Mouse (Mus musculus) stomach, embryonic 14.5 days (tissue): Measurements from ENCODE around the gene Lrig1. TPM values are rescaled to one million over a fixed set of nuclear protein-coding genes. Genes with fewer than 3 reads are reported as not detected.

Experiments used
- ATAC-seq: fragments of 200-750 bp; cut with Nextera tagmentation; 2 replicates; pipeline ENCODE4 v1.8.0; 2017; ENCODE audit warnings: low read depth, moderate TSS enrichment; ENCODE audit not compliant: insufficient number of reproducible peaks, insufficient read depth, low FRiP score
- H3K27ac ChIP-seq: fragments of 300-500 bp; sonication (generic); 2 replicates; pipeline ENCODE4 v1.5.1; 2014; ENCODE audit warnings: mild to moderate bottlenecking, low read length, moderate library complexity, mixed read lengths
- H3K27me3 ChIP-seq: fragments of 300-500 bp; sonication (generic); 2 replicates; pipeline ENCODE4 v1.6.1; 2014; ENCODE audit warnings: low read length, control low read depth, mixed read lengths; ENCODE audit not compliant: control insufficient read depth, insufficient read depth
- H3K36me3 ChIP-seq: fragments of 300-500 bp; sonication (generic); 2 replicates; pipeline ENCODE4 v1.6.1; 2014; ENCODE audit warnings: mild to moderate bottlenecking, control low read depth, low read length, moderate library complexity, mixed read lengths; ENCODE audit not compliant: control insufficient read depth, insufficient read depth
- H3K4me1 ChIP-seq: fragments of 300-500 bp; sonication (generic); 2 replicates; pipeline ENCODE4 v1.6.1; 2014; ENCODE audit warnings: low read length, control low read depth, mixed read lengths; ENCODE audit not compliant: control insufficient read depth, insufficient read depth
- H3K4me2 ChIP-seq: fragments of 300-500 bp; sonication (generic); replicated peaks from 2 replicates; pipeline ENCODE4 v1.6.1; 2014; ENCODE audit warnings: low read depth, low read length, control low read depth
- H3K4me3 ChIP-seq: fragments of 300-500 bp; sonication (generic); 2 replicates; pipeline ENCODE4 v1.5.1; 2014; ENCODE audit warnings: low read depth, low read length, control low read depth
- H3K9ac ChIP-seq: fragments of 300-500 bp; sonication (generic); replicated peaks from 2 replicates; pipeline ENCODE4 v1.6.1; 2014; ENCODE audit warnings: low read depth, mild to moderate bottlenecking, control low read depth, low read length, moderate library complexity, mixed read lengths
- H3K9me3 ChIP-seq: fragments of 300-500 bp; sonication (generic); 2 replicates; pipeline ENCODE4 v1.6.1; 2016; ENCODE audit warnings: low read depth, low read length, control low read depth; ENCODE audit not compliant: control insufficient read depth
- WGBS: fragments of 180-500 bp; shearing (Covaris S2); extraction: QIAGEN DNeasy Blood & Tissue Kit; methylation state at CpG from one replicate; pipeline ENCODE4 v1.1.7; 2014; 5-methylcytosine and 5-hydroxymethylcytosine counted together
- polyA plus RNA-seq: library from polyadenylated mRNA; unstranded; fragments of >200 nt; fragmentation: Nextera tagmentation; extraction: Ambion mirVana; gene quantifications from 2 replicates; pipeline ENCODE4 v1.2.1, GENCODE M21; 2014

The Lrig1 gene
- polyA plus RNA-seq, 1 experiment from 2014 or later, result 49.3 TPM

DNA sequence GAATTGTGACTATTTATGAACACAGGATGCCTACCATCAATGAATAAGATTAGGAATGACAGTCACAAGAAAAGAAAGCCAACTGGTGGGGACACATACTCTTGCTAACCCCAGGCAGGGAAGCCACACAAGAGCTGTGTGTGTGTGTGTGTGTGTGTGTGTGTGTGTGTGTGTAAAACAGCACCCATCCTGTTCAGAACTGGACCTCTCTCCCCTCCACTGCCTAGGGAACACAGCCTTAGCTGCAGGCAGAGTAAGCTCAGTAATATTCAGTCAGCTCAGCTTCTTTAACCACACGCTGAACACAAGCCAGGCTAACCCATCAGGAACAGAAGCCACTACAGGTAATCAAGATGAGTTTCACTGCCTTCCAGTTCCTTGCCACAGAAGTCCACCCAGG is 34.3 kb downstream of the Lrig1 start:
- no peak overlapping the region for H3K4me2 ChIP-seq

DNA sequence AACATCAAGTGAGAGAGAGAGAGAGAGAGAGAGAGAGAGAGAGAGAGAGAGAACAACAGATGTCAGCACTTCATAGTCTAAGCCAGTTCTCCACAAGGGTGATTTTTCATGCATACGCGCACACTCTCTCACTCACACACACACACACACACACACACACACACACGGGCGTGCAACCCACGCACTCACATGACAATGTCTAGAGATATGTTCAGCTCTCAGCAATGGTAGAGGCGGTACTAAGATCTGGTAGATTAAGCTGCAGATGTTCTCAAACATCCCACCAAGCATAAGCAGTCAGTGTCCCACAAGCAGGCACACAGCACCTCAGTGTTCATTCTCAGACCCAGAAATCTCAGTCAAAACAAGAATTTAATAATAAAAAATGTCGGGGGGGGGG is 34.7 kb downstream of the Lrig1 start:
- Histone ChIP-seq H3K36me3 (peaks cover 4% of the 10 kb centered on the region; the same call in 1 of the 2 replicates), H3K4me1 (peaks cover 54% of the 10 kb centered on the region), H3K4me3 (no peak overlapping the region), H3K9ac (no peak overlapping the region), H3K27me3 (no peaks in the 10 kb centered on the region), H3K9me3 (no peaks in the 10 kb centered on the region), H3K27ac (no peak overlapping the region), H3K4me2 (no peak overlapping the region)
- peak; percentile 26; the same call in 1 of the 2 replicates for ATAC-seq
- WGBS, result 51% methylated on average over 7 of the region's 7 CpGs

More for the DNA sequence above, 34.3 kb downstream of the Lrig1 start:
- H3K4me1 ChIP-seq, result peaks cover 55% of the 10 kb centered on the region
- no peak overlapping the region for H3K27ac ChIP-seq
- no peaks in the 10 kb centered on the region for H3K9me3 ChIP-seq
- ATAC-seq, result no peak
- H3K27me3 ChIP-seq, result no peaks in the 10 kb centered on the region
- WGBS, result 52% methylated on average over 1 of the region's 1 CpGs
- peaks cover 4% of the 10 kb centered on the region; the same call in 1 of the 2 replicates for H3K36me3 ChIP-seq
- H3K9ac ChIP-seq, result no peak overlapping the region
- no peak overlapping the region for H3K4me3 ChIP-seq

- H3K27ac ChIP-seq, result no peak overlapping the region
- no peak for ATAC-seq
- H3K9ac ChIP-seq, result no peak overlapping the region
- H3K4me3 ChIP-seq, result no peak overlapping the region
- 49% methylated on average over 6 of the region's 6 CpGs for WGBS
- peaks cover 9% of the 10 kb centered on the region; the same call in 1 of the 2 replicates for H3K36me3 ChIP-seq
- H3K4me1 ChIP-seq, result peaks cover 43% of the 10 kb centered on the region
- no peak overlapping the region for H3K4me2 ChIP-seq
- no peaks in the 10 kb centered on the region for H3K9me3 ChIP-seq
- H3K27me3 ChIP-seq, result no peaks in the 10 kb centered on the region
These were observed 36.0 kb downstream of the Lrig1 start for GRCm38 (mm10) chr6:94664000-94664399.

DNA sequence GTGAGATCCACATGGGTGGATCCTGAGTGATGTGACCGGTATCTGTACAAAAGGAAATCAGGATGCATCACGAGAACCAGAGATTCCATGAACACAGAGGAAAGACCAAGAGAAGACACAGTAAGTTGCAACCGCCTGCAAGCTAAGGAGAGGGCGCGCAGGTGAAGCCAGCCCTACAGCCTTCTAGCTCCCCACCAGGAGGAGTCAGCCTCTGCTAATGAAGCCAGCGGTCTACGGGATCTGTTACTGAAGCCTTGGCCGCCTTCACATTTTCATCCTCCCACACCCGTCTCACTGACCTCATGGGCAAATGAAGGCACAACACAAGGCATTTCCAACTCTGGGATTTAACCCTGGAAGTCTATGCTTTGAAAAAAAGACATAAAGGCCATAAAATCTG is 38.0 kb downstream of the Lrig1 start:
- Histone ChIP-seq H3K4me1 (peaks cover 32% of the 10 kb centered on the region), H3K36me3 (peaks cover 9% of the 10 kb centered on the region; the same call in 1 of the 2 replicates), H3K4me3 (no peak overlapping the region), H3K9me3 (no peaks in the 10 kb centered on the region), H3K27ac (no peak overlapping the region), H3K4me2 (no peak overlapping the region), H3K9ac (no peak overlapping the region), H3K27me3 (no peaks in the 10 kb centered on the region)
- 82% methylated on average over 9 of the region's 9 CpGs for WGBS
- no peak for ATAC-seq

- peaks cover 9% of the 10 kb centered on the region; the same call in 1 of the 2 replicates for H3K36me3 ChIP-seq
- ATAC-seq, result no peak
- no peak overlapping the region for H3K27ac ChIP-seq
- no peak overlapping the region for H3K9ac ChIP-seq
- no peaks in the 10 kb centered on the region for H3K9me3 ChIP-seq
- 83% methylated on average over 8 of the region's 8 CpGs for WGBS
- peaks cover 27% of the 10 kb centered on the region for H3K4me1 ChIP-seq
- H3K4me2 ChIP-seq, result no peak overlapping the region
- no peak overlapping the region for H3K4me3 ChIP-seq
- H3K27me3 ChIP-seq, result no peaks in the 10 kb centered on the region
These were observed 38.6 kb downstream of the Lrig1 start for GRCm38 (mm10) chr6:94661321-94661720.

- H3K9me3 ChIP-seq, result no peaks in the 10 kb centered on the region
- H3K27me3 ChIP-seq, result no peaks in the 10 kb centered on the region
- no peak overlapping the region for H3K27ac ChIP-seq
- H3K4me3 ChIP-seq, result no peak overlapping the region
- H3K4me2 ChIP-seq, result no peak overlapping the region
- ATAC-seq, result no peak
- 57% methylated on average over 4 of the region's 4 CpGs for WGBS
- H3K4me1 ChIP-seq, result peaks cover 16% of the 10 kb centered on the region; the same call in 1 of the 2 replicates
- no peak overlapping the region for H3K9ac ChIP-seq
- H3K36me3 ChIP-seq, result peaks cover 9% of the 10 kb centered on the region; the same call in 1 of the 2 replicates
These were observed 40.0 kb downstream of the Lrig1 start for GRCm38 (mm10) chr6:94659886-94660333.

DNA sequence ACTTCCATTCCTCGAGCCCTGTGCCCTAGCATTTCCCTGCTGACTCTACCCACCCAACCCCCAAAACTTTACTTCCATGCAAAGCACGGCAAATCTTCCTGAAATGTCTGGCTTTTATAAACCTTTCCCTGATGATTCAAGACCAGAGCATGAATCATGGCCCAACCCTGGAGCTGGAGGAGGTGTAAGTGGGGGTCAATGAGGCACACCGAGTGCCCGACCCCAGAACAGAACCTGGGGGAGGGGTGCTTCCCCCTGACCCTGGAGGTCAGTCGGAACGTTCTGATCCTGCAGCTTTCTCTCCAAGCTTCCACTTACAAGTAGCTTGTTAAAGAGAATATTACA is 41.9 kb downstream of the Lrig1 start:
- H3K4me2 ChIP-seq, result no peak overlapping the region
- H3K4me3 ChIP-seq, result no peak overlapping the region
- peaks cover 14% of the 10 kb centered on the region; the same call in 1 of the 2 replicates for H3K4me1 ChIP-seq
- H3K9ac ChIP-seq, result no peak overlapping the region
- ATAC-seq, result no peak
- no peaks in the 10 kb centered on the region for H3K9me3 ChIP-seq
- peaks cover 12% of the 10 kb centered on the region; the same call in 1 of the 2 replicates for H3K36me3 ChIP-seq
- H3K27ac ChIP-seq, result no peak overlapping the region
- WGBS, result 24% methylated on average over 6 of the region's 6 CpGs
- H3K27me3 ChIP-seq, result no peaks in the 10 kb centered on the region

DNA sequence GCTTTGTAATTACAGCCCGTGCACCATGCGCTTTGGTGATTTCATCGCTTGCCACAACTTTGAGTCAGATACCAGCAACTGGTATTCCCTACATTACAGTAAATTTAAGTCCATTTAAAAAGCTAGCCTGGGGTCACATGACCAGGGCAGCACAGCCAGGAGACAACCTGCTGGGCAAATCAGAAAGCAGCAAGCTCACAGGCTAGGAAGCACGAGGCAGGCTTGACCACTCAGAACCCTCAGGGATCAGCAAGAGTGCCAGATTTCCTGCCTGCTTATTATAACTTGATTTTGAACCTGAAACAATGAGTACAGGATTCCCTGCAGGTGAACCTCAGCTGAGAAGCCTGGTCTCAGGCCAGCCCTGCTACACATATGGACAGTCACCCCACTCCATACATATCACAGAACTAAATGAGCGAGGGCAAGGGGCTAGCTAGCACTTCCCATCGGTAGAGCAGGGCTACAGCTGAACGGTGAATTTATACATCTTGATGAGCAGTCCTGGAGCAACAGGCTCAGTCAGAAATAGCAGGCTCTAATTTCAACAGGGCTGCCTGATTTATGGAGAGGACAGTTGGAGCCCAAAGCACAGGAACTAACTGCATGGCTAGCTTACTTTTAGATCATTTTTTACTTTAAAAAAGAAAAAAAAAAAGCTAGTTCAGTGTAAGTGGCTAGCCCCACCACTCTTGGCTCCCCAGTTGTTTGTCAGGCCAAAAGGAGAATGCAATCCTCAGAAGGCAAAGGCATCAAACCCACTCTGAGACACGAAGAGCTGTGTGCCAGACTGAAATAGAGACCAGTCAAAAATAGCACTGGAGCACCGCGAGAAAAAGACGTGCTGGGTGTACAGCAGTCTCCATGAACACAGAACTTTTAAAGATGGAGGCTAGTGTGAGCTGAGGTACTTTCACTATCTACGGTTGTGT is 42.5 kb downstream of the Lrig1 start:
- 60% methylated on average over 12 of the region's 12 CpGs for WGBS
- Histone ChIP-seq H3K27ac (no peak overlapping the region; the same call in 1 of the 2 replicates), H3K4me3 (no peak overlapping the region), H3K4me2 (no peak overlapping the region), H3K4me1 (peaks cover 19% of the 10 kb centered on the region; the same call in 1 of the 2 replicates), H3K9ac (no peak overlapping the region), H3K27me3 (no peaks in the 10 kb centered on the region), H3K36me3 (peaks cover 11% of the 10 kb centered on the region; the same call in 1 of the 2 replicates), H3K9me3 (no peaks in the 10 kb centered on the region)
- ATAC-seq, result no peak
